Comparison of ENCODE assay signal across 19 mouse cellular contexts in the genomic region with DNA sequence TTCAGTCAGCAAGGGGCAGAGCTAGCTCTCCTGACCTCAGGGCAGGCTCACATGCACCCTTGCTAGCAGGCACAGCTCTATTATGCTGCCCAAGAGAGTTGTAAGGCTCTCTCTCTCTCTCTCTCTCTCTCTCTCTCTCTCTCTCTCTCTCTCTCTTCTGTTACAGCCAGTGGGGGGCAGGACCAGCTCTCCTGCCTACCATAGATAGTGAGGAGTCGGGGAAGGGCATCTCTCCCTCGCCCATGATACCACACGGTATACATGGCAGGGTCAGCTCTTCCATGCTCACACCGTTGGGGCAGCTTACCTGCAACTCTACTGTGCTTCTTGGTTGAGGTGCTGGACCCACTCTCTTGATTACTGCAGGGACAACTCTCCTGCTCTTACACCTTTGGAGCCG.
"Had no signal": no experiment of that assay in that cellular context is flagged by ENCODE, and none has a peak within 500 bp of the region (broad histone marks: within the 10 kb centered on the region; RNA-seq: fewer than 3 reads in every experiment).

No protein-coding gene starts in this region.

- H3K9me3 ChIP-seq: intestine, embryonic 15.5 days; kidney, embryonic 15.5 days; limb, embryonic 12.5 days; limb, embryonic 15.5 days; midbrain, embryonic 10.5 days; midbrain, embryonic 13.5 days; neural tube, embryonic 13.5 days had no signal

- H3K4me2 ChIP-seq: intestine, embryonic 15.5 days; kidney, embryonic 15.5 days; limb, embryonic 12.5 days; limb, embryonic 15.5 days; midbrain, embryonic 13.5 days; neural tube, embryonic 13.5 days had no signal

- DNase-seq: kidney, adult 11 months; kidney, adult 8-10 months; kidney, postnatal 10 days; kidney, postnatal 36 days; left cerebral cortex, postnatal 4 days; lung, adult 2 months; lung, postnatal 14 days; lung, postnatal 4 days; thymus, adult 18-20 months; thymus, postnatal 4 days had no signal

- H3K27ac ChIP-seq: intestine, embryonic 15.5 days; kidney, embryonic 15.5 days; limb, embryonic 12.5 days; limb, embryonic 15.5 days; midbrain, embryonic 10.5 days; midbrain, embryonic 13.5 days; neural tube, embryonic 13.5 days had no signal

- H3K4me3 ChIP-seq: intestine, embryonic 15.5 days; kidney, embryonic 15.5 days; limb, embryonic 12.5 days; limb, embryonic 15.5 days; midbrain, embryonic 10.5 days; midbrain, embryonic 13.5 days; myocyte; neural tube, embryonic 13.5 days had no signal

- H3K9ac ChIP-seq: intestine, embryonic 15.5 days; kidney, embryonic 15.5 days; limb, embryonic 12.5 days; limb, embryonic 15.5 days; midbrain, embryonic 13.5 days; neural tube, embryonic 13.5 days had no signal

- H3K27me3 ChIP-seq: intestine, embryonic 15.5 days; kidney, embryonic 15.5 days; limb, embryonic 12.5 days; limb, embryonic 15.5 days; midbrain, embryonic 13.5 days; neural tube, embryonic 13.5 days had no signal

- H3K36me3 ChIP-seq: intestine, embryonic 15.5 days; kidney, embryonic 15.5 days; limb, embryonic 12.5 days; limb, embryonic 15.5 days; midbrain, embryonic 10.5 days; midbrain, embryonic 13.5 days; neural tube, embryonic 13.5 days had no signal

- H3K4me1 ChIP-seq: intestine, embryonic 15.5 days; kidney, embryonic 15.5 days; limb, embryonic 12.5 days; limb, embryonic 15.5 days; midbrain, embryonic 10.5 days; midbrain, embryonic 13.5 days; neural tube, embryonic 13.5 days had no signal

- ATAC-seq: intestine, embryonic 15.5 days; midbrain, embryonic 13.5 days; midbrain, embryonic 16.5 days had no signal
